Mouse (Mus musculus): Measurements from ENCODE around the gene Degs1. TPM values are rescaled to one million over a fixed set of nuclear protein-coding genes. Genes with fewer than 3 reads are reported as not detected.

Degs1 gene
- total and polyA plus RNA-seq, 3 experiments = 54.2 to 124 (median 117) TPM

GRCm38 (mm10) chr1:182289781-182290180 is 7.2 kb upstream of the Degs1 start:
- Histone ChIP-seq H3K4me2 (ENCODE audit: insufficient read depth, low read depth, poor library complexity, severe bottlenecking) (no peak overlapping the region), H3K4me1 (ENCODE audit: control insufficient read depth in 1 of 2, insufficient read depth in 2 of 2) (peaks cover 2 to 7% of the 10 kb centered on the region in 2 experiments; a peak in 2 of 4 replicates), H3K4me3 (replicated peaks in 1 of 3; ENCODE audit: low read depth in 2 of 3, low read length in 2 of 3, poor library complexity in 1 of 3) (no peak overlapping the region), H3K27me3 (replicated peaks) (no peaks in the 10 kb centered on the region), H3K36me3 (replicated peaks in 1 of 2; ENCODE audit: control insufficient read depth in 1 of 2, insufficient read depth in 1 of 2, low read length in 1 of 2) (no peaks in the 10 kb centered on the region), H3K27ac (ENCODE audit: insufficient read depth, low read depth) (no peak overlapping the region), H3K9ac (ENCODE audit: insufficient read depth, low read depth) (no peak overlapping the region), H3K9me3 (replicated peaks; ENCODE audit: low read length) (peaks cover under 1% of the 10 kb centered on the region), H3K79me2 (replicated peaks; ENCODE audit: control insufficient read depth, extremely low read depth, insufficient read depth, poor library complexity, severe bottlenecking) (no peaks in the 10 kb centered on the region)
- no peak for TF ChIP-seq MEF2A (IDR thresholded peaks at IDR 0.05; ENCODE audit: borderline replicate concordance, low read depth, low read length)
- TF ChIP-seq PAX5 (IDR thresholded peaks at IDR 0.05; ENCODE audit: low read length) = no peak
- no peak for TF ChIP-seq CHD2 (IDR thresholded peaks at IDR 0.05; ENCODE audit: low read length)
- no peak for TF ChIP-seq ZC3H11A (IDR thresholded peaks at IDR 0.05; ENCODE audit: low read depth, low read length)
- TF ChIP-seq MXI1 (IDR thresholded peaks at IDR 0.05; ENCODE audit: low read depth, low read length) = no peak
- TF ChIP-seq USF2 (conservative IDR thresholded peaks at IDR 0.05; ENCODE audit: low read depth, low read length) = no peak
- no peak for TF ChIP-seq RAD21 (IDR thresholded peaks at IDR 0.05; ENCODE audit: low read depth, low read length)
- no peak for TF ChIP-seq ELF1 (IDR thresholded peaks at IDR 0.05; ENCODE audit: low read depth, low read length)
- no peak for TF ChIP-seq GABPA (IDR thresholded peaks at IDR 0.05; ENCODE audit: insufficient replicate concordance, low read depth, low read length)
- TF ChIP-seq SMC3 (IDR thresholded peaks at IDR 0.05; ENCODE audit: low read depth, low read length) = no peak
- no peak for TF ChIP-seq MAZ (IDR thresholded peaks at IDR 0.05; ENCODE audit: low read depth, low read length)
- TF ChIP-seq MAX (IDR thresholded peaks at IDR 0.05; ENCODE audit: low read length) = no peak
- in situ Hi-C loops (cut with MboI; ENCODE audit: low pct_ligation_motif_present, low pct_unique_long_range_greater_than_20kb, low sequenced_read_pairs) = no loop called here
- no peak for DNase-seq (ENCODE audit: extremely low read depth)
- dilution Hi-C loops (cut with MboI; ENCODE audit: extremely low pct_ligation_motif_present, extremely low pct_unique_long_range_greater_than_20kb, low sequenced_read_pairs) = no loop called here

DNA sequence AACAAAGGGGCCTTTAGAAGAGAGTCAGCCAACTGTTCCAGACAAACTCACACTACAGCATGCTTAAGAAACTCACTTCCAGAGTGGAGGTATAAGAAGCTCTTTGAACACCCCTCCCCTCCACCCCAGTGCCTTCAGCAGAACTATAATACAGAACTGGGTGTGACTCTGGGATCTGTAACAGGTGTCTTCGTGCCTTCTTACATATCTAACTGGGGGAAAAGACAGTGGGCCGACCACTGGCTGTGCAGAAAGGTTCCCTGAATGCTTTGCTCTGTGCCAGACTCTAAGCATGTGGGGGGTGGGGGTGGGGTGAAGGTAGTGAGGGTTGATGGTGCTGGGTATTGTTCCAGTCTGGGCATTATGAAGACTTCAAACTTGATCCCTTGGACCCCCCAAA is 6.0 kb upstream of the Degs1 start:
- TF ChIP-seq EP300 (IDR thresholded peaks at IDR 0.05; ENCODE audit: low read length) (no peak), JUND (conservative IDR thresholded peaks at IDR 0.05; ENCODE audit: low read depth, low read length) (no peak), ETS1 (conservative IDR thresholded peaks at IDR 0.05; ENCODE audit: low read depth, low read length) (no peak), POLR2A (IDR thresholded peaks at IDR 0.05; ENCODE audit: low read depth, low read length) (no peak), MAX (IDR thresholded peaks at IDR 0.05; ENCODE audit: low read length) (no peak), MYC (IDR thresholded peaks at IDR 0.05; ENCODE audit: low read depth, low read length) (no peak), RCOR1 (conservative IDR thresholded peaks at IDR 0.05; ENCODE audit: low read depth, low read length) (no peak), NRF1 (IDR thresholded peaks at IDR 0.05; ENCODE audit: low read depth, low read length) (no peak), JUN (IDR thresholded peaks at IDR 0.05; ENCODE audit: insufficient read depth, low read depth, low read length) (no peak), E2F4 (IDR thresholded peaks at IDR 0.05; ENCODE audit: insufficient replicate concordance, low read depth, low read length) (no peak), HCFC1 (IDR thresholded peaks at IDR 0.05; ENCODE audit: low read depth, low read length) (no peak), MAFK (IDR thresholded peaks at IDR 0.05; ENCODE audit: insufficient replicate concordance, low read length) (no peak), ZMIZ1 (IDR thresholded peaks at IDR 0.05; ENCODE audit: low read depth, low read length) (no peak), CTCF (conservative IDR thresholded peaks at IDR 0.05 in 1 of 2, IDR thresholded peaks at IDR 0.05 in 1 of 2; ENCODE audit: low read depth in 2 of 2, low read length in 2 of 2) (no peak), NELFE (IDR thresholded peaks at IDR 0.05; ENCODE audit: low read depth, low read length) (no peak), SIN3A (IDR thresholded peaks at IDR 0.05; ENCODE audit: low read length) (no peak)
- Histone ChIP-seq H3K27me3 (replicated peaks) (no peaks in the 10 kb centered on the region), H3K4me3 (replicated peaks in 1 of 3; ENCODE audit: low read depth in 2 of 3, low read length in 2 of 3, poor library complexity in 1 of 3) (no peak overlapping the region), H3K79me2 (replicated peaks; ENCODE audit: control insufficient read depth, extremely low read depth, insufficient read depth, poor library complexity, severe bottlenecking) (no peaks in the 10 kb centered on the region), H3K9me3 (replicated peaks; ENCODE audit: low read length) (no peaks in the 10 kb centered on the region), H3K4me2 (ENCODE audit: insufficient read depth, low read depth, poor library complexity, severe bottlenecking) (no peak overlapping the region), H3K36me3 (replicated peaks in 1 of 2; ENCODE audit: control insufficient read depth in 1 of 2, insufficient read depth in 1 of 2, low read length in 1 of 2) (no peaks in the 10 kb centered on the region), H3K4me1 (ENCODE audit: control insufficient read depth in 1 of 2, insufficient read depth in 2 of 2) (peaks cover 5 to 8% of the 10 kb centered on the region in 2 experiments; a peak in 3 of 4 replicates), H3K9ac (ENCODE audit: insufficient read depth, low read depth) (no peak overlapping the region), H3K27ac (ENCODE audit: insufficient read depth, low read depth) (no peak overlapping the region)
- dilution Hi-C loops (cut with MboI; ENCODE audit: extremely low pct_ligation_motif_present, extremely low pct_unique_long_range_greater_than_20kb, low sequenced_read_pairs) = no loop called here
- in situ Hi-C loops (cut with MboI; ENCODE audit: low pct_ligation_motif_present, low pct_unique_long_range_greater_than_20kb, low sequenced_read_pairs) = no loop called here
- DNase-seq (ENCODE audit: extremely low read depth) = no peak
